ENCODE assay signal across 9 mouse cellular contexts in the genomic region with DNA sequence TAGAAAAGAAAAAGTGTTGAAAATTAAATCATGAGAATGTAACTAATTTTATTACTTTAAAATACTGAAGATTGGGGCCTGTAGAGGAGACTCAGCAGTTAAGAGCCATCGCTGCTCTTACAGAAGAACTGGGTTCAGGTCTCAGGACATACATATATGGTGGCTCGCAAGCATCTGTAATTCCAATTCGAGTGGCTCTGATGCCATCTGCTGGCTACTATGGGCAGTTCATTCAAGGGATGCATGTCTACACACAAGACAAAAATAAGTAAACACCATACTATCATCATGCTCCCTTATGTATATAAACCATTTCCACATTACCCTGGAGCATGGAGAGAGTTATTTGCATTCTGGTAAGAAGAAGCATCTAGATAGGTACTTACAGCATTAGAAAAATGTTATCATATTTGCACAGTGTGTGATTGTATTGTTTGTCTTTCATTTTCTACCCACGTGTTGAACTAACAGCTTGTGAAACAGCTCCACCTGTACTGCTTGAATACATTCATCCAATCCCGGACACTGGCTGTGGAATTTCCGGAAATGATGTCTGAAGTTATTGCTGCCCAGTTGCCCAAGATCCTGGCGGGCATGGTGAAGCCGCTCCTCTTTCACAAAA. TPM values are rescaled to one million over a fixed set of nuclear protein-coding genes. Genes with fewer than 3 reads are reported as not detected.
A peak's percentile ranks its signal among the peaks of the same experiment; 100 is the strongest.
DNase-seq lines count a peak whose midpoint lies in the region; ATAC-seq lines count a peak whose summit lies in the region.
"Had no signal": no experiment of that assay in that cellular context is flagged by ENCODE, and none has a peak within 500 bp of the region (broad histone marks: within the 10 kb centered on the region; RNA-seq: fewer than 3 reads in every experiment).

No protein-coding gene starts in this region.

- DNase-seq in A20 (ENCODE audit: low read depth, low spot score): peak; percentile 28
- peak; percentile 46 for DNase-seq in adrenal gland, postnatal 14 days
- peak; percentile 57 for DNase-seq in embryonic facial prominence, embryonic 11.5 days (ENCODE audit: low spot score)
- peak; percentile 65 to 67 for DNase-seq in kidney, postnatal 4 days
- no peak for DNase-seq in ovary, adult 18-20 months (ENCODE audit: low spot score)

- 59% methylated on average over 8 of the region's 8 CpGs for WGBS in heart, embryonic 11.5 days (ENCODE audit: insufficient replicate concordance)
- WGBS in heart, embryonic 12.5 days: 53% methylated on average over 8 of the region's 8 CpGs
- 70% methylated on average over 8 of the region's 8 CpGs for WGBS in embryonic facial prominence, embryonic 11.5 days
- WGBS in midbrain, embryonic 13.5 days: 69% methylated on average over 8 of the region's 8 CpGs

- H3K36me3 ChIP-seq in heart, embryonic 11.5 days (ENCODE audit: control insufficient read depth, insufficient read depth, low read length): no peaks in the 10 kb centered on the region
- H3K36me3 ChIP-seq in heart, embryonic 12.5 days: no peaks in the 10 kb centered on the region
- H3K36me3 ChIP-seq in embryonic facial prominence, embryonic 11.5 days (replicated peaks; ENCODE audit: control insufficient read depth, insufficient read depth, low read depth, low read length): no peaks in the 10 kb centered on the region
- no peaks in the 10 kb centered on the region for H3K36me3 ChIP-seq in midbrain, embryonic 13.5 days

- H3K4me1 ChIP-seq in heart, embryonic 11.5 days (ENCODE audit: control insufficient read depth, insufficient read depth, low read length): no peaks in the 10 kb centered on the region
- no peaks in the 10 kb centered on the region for H3K4me1 ChIP-seq in heart, embryonic 12.5 days (replicated peaks)
- no peaks in the 10 kb centered on the region for H3K4me1 ChIP-seq in embryonic facial prominence, embryonic 11.5 days (ENCODE audit: control insufficient read depth, insufficient read depth, low read length)
- no peaks in the 10 kb centered on the region for H3K4me1 ChIP-seq in midbrain, embryonic 13.5 days (replicated peaks)

- no peak overlapping the region for H3K27ac ChIP-seq in heart, embryonic 11.5 days (ENCODE audit: low read depth, low read length)
- no peak overlapping the region for H3K27ac ChIP-seq in heart, embryonic 12.5 days (ENCODE audit: poor library complexity, severe bottlenecking)
- H3K27ac ChIP-seq in embryonic facial prominence, embryonic 11.5 days (replicated peaks; ENCODE audit: low read depth, low read length): no peak overlapping the region
- H3K27ac ChIP-seq in midbrain, embryonic 13.5 days: no peak overlapping the region

- no peak overlapping the region for H3K9ac ChIP-seq in heart, embryonic 11.5 days (ENCODE audit: low read depth, low read length)
- H3K9ac ChIP-seq in heart, embryonic 12.5 days: no peak overlapping the region
- H3K9ac ChIP-seq in embryonic facial prominence, embryonic 11.5 days (replicated peaks; ENCODE audit: low read length): no peak overlapping the region
- H3K9ac ChIP-seq in midbrain, embryonic 13.5 days (replicated peaks): no peak overlapping the region

- no peak overlapping the region for H3K4me3 ChIP-seq in heart, embryonic 11.5 days (ENCODE audit: low read depth, low read length)
- no peak overlapping the region for H3K4me3 ChIP-seq in heart, embryonic 12.5 days
- no peak overlapping the region for H3K4me3 ChIP-seq in embryonic facial prominence, embryonic 11.5 days (ENCODE audit: low read depth, low read length)
- H3K4me3 ChIP-seq in midbrain, embryonic 13.5 days (replicated peaks): no peak overlapping the region

- H3K27me3 ChIP-seq in heart, embryonic 11.5 days (ENCODE audit: control insufficient read depth, insufficient read depth, low read length): no peaks in the 10 kb centered on the region
- no peaks in the 10 kb centered on the region for H3K27me3 ChIP-seq in heart, embryonic 12.5 days (replicated peaks)
- H3K27me3 ChIP-seq in embryonic facial prominence, embryonic 11.5 days (ENCODE audit: control insufficient read depth, insufficient read depth, low read length): no peaks in the 10 kb centered on the region
- no peaks in the 10 kb centered on the region for H3K27me3 ChIP-seq in midbrain, embryonic 13.5 days

- H3K9me3 ChIP-seq in heart, embryonic 11.5 days (replicated peaks; ENCODE audit: control insufficient read depth, low read length): no peaks in the 10 kb centered on the region
- H3K9me3 ChIP-seq in heart, embryonic 12.5 days (replicated peaks): no peaks in the 10 kb centered on the region
- H3K9me3 ChIP-seq in embryonic facial prominence, embryonic 11.5 days (replicated peaks; ENCODE audit: control insufficient read depth, low read length): no peaks in the 10 kb centered on the region
- H3K9me3 ChIP-seq in midbrain, embryonic 13.5 days: no peaks in the 10 kb centered on the region

- ATAC-seq in heart, embryonic 11.5 days (replicated peaks; ENCODE audit: insufficient number of reproducible peaks, low FRiP score, low TSS enrichment): 0 out of 2 replicates have a peak, but pooled peaks have one; percentile 22
- ATAC-seq in heart, embryonic 12.5 days (ENCODE audit: insufficient number of reproducible peaks, low FRiP score): no peak
- ATAC-seq in embryonic facial prominence, embryonic 11.5 days (replicated peaks; ENCODE audit: insufficient number of reproducible peaks, low FRiP score, low TSS enrichment, low read depth): no peak
- 0 out of 2 replicates have a peak, but pooled peaks have one; percentile 14 for ATAC-seq in midbrain, embryonic 13.5 days

- H3K4me2 ChIP-seq in heart, embryonic 11.5 days: no peak overlapping the region
- H3K4me2 ChIP-seq in heart, embryonic 12.5 days: no peak overlapping the region
- H3K4me2 ChIP-seq in embryonic facial prominence, embryonic 11.5 days (ENCODE audit: low read depth, low read length): no peak overlapping the region
- no peak overlapping the region for H3K4me2 ChIP-seq in midbrain, embryonic 13.5 days (replicated peaks)

RNA-seq across cellular contexts. Expression of gene Gm16485, which starts 7.0 kb away (rescaled TPM):
- polyA plus RNA-seq in heart, embryonic 11.5 days (2014; fragmentation: Nextera tagmentation; extraction: Ambion mirVana): not detected in 2 replicates
- not detected in 2 replicates for polyA plus RNA-seq in heart, embryonic 12.5 days (2016; fragmentation: Nextera tagmentation; extraction: Ambion mirVana)
- 0.08 TPM in 1 of 2 replicates, not detected in the other for total RNA-seq in adrenal gland, postnatal 14 days (2021)
- 0.10 TPM in 1 of 2 replicates, not detected in the other for polyA plus RNA-seq in embryonic facial prominence, embryonic 11.5 days (2014; fragmentation: Nextera tagmentation; extraction: Ambion mirVana)
- 0.13 and 0.19 TPM in 2 replicates for polyA plus RNA-seq in midbrain, embryonic 13.5 days (2015; fragmentation: Nextera tagmentation; extraction: Ambion mirVana)
- total RNA-seq: heart, postnatal 36 days had no signal

Comparison
In these comparisons a context has a peak if more than half of its experiments do, and no peak if none do; other contexts are left out.
1. ATAC-seq: peak in heart, embryonic 11.5 days (single experiment) and midbrain, embryonic 13.5 days (single experiment); none in heart, embryonic 12.5 days (single experiment) and embryonic facial prominence, embryonic 11.5 days (single experiment).